Mouse (Mus musculus): ENCODE measurements at regions not wholly inside any gene's neighbourhood (a gene's known extent, or its start where the extent isn't known, plus 50 kb on each side); places are given as distances from the start of the nearest gene placed in this dataset.

DNA sequence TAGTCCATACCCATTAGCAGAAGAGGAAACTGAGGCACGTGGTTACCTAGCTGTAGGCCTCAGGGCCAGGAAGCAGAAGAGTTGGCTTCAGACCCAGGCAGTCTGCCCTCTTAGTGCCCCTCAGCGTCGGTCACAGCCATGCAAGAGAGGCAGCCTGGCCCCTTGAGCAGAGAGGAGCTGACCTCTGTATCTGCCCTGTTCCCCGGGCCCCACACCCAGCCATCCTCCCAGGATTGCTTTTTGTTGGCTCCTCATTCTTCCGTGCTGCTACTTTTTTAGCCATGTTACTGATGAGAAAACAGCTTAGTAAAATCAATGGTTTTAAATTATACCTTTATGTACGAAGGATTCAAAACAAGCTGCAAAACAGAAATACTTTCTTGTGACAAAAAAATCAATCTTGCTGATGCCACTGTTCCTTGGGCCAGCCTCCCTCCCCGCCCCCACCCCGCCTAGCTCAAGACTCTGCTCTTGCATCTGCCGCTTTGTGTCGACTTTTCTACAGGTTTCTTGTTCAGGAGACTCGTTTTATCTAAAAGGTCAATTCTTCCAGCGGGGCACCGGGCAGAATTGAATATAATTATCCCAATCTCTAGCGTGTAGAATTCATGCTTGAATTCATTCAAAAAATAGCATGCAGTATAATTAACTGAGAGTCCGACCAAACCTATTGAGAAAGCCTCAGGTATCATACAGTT is 70.8 kb downstream of the Sall1 start:
- H3K4me1 ChIP-seq (replicated peaks; ENCODE audit: control insufficient read depth, insufficient read depth, low read length), result 0 out of 2 replicates have a peak, but pooled peaks cover 2% of the 10 kb centered on the region
- no peaks in the 10 kb centered on the region for H3K27me3 ChIP-seq (replicated peaks; ENCODE audit: control insufficient read depth, insufficient read depth, low read length)
- H3K36me3 ChIP-seq (ENCODE audit: control insufficient read depth, insufficient read depth), result no peaks in the 10 kb centered on the region
- H3K9me3 ChIP-seq (ENCODE audit: control insufficient read depth, low read length), result no peaks in the 10 kb centered on the region
- no peak overlapping the region for H3K27ac ChIP-seq (ENCODE audit: low read length)
- 13% methylated on average over 15 of the region's 15 CpGs for WGBS
- H3K4me3 ChIP-seq (replicated peaks; ENCODE audit: low read length), result no peak overlapping the region
- H3K4me2 ChIP-seq (ENCODE audit: low read length), result no peak overlapping the region
- H3K9ac ChIP-seq (replicated peaks; ENCODE audit: low read depth, low read length), result no peak overlapping the region
- no peak for ATAC-seq

DNA sequence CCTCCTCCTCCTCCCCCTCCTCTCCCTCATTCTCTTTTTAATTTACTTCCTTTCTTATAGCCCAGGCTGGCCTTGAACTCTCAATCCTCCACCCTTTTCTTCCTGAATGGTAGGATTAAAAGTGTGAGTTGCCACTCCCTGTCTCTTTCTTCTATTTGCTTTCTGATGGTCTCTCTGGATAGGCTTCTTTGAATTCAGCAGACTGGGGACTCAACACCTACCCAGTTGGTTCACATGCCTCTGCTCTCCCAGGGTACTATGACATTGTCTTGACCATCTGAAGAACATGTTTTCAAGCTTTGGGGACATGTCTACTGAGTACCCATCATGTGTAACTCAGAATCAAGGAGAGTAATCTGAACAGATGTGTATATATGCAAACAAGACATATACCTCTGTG is 85.1 kb downstream of the Sall1 start:
- no peak overlapping the region for H3K4me3 ChIP-seq (replicated peaks; ENCODE audit: low read length)
- no peaks in the 10 kb centered on the region for H3K4me1 ChIP-seq (replicated peaks; ENCODE audit: control insufficient read depth, insufficient read depth, low read length)
- peaks cover 9% of the 10 kb centered on the region; the same call in 1 of the 2 replicates for H3K9me3 ChIP-seq (ENCODE audit: control insufficient read depth, low read length)
- H3K36me3 ChIP-seq (ENCODE audit: control insufficient read depth, insufficient read depth), result no peaks in the 10 kb centered on the region
- H3K9ac ChIP-seq (replicated peaks; ENCODE audit: low read depth, low read length), result no peak overlapping the region
- H3K27me3 ChIP-seq (replicated peaks; ENCODE audit: control insufficient read depth, insufficient read depth, low read length), result no peaks in the 10 kb centered on the region
- no peak overlapping the region for H3K27ac ChIP-seq (ENCODE audit: low read length)
- ATAC-seq, result no peak
- H3K4me2 ChIP-seq (ENCODE audit: low read length), result no peak overlapping the region

DNA sequence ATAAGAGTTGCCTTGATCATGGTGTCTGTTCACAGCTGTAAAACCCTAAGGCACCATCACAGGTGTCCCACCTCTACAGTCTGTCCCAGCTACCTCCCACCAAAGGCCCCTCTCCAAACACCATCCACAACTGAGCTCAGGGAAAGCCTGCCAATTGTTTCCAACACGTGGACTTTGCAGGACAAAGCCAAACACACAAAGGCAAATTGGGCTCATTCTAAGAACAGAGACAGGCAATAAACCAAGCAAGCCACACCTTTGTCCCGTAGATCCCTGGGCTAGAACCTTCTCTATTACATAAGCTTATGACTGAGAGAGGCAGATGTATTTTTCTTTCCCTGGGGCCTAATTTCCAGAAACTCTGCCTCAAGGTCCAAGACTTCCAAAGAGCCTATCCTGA is 90.8 kb downstream of the Sall1 start:
- no peak overlapping the region for H3K27ac ChIP-seq (ENCODE audit: low read length)
- no peak overlapping the region for H3K4me2 ChIP-seq (ENCODE audit: low read length)
- H3K4me3 ChIP-seq (replicated peaks; ENCODE audit: low read length), result no peak overlapping the region
- H3K4me1 ChIP-seq (replicated peaks; ENCODE audit: control insufficient read depth, insufficient read depth, low read length), result no peaks in the 10 kb centered on the region
- H3K27me3 ChIP-seq (replicated peaks; ENCODE audit: control insufficient read depth, insufficient read depth, low read length), result no peaks in the 10 kb centered on the region
- H3K36me3 ChIP-seq (ENCODE audit: control insufficient read depth, insufficient read depth), result no peaks in the 10 kb centered on the region
- H3K9me3 ChIP-seq (ENCODE audit: control insufficient read depth, low read length), result peaks cover 9% of the 10 kb centered on the region; the same call in 1 of the 2 replicates
- H3K9ac ChIP-seq (replicated peaks; ENCODE audit: low read depth, low read length), result no peak overlapping the region
- 64% methylated on average over 2 of the region's 2 CpGs for WGBS
- ATAC-seq, result no peak

DNA sequence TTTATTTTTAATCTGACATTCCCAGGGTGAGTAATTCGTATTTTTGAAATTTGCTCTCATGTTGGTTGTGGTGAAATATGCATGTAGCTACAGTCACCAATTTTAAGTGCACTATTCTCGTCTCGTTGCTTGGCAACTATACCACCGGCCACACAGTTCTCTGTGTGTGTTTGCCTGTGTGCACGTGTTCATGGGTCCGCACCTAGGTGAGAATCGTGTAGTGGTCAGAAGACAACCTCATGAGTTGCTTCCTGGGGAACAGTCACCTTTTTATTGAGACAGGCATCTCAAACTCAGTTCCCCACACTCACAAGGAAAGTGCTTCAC is 92.2 kb downstream of the Sall1 start:
- no peaks in the 10 kb centered on the region for H3K36me3 ChIP-seq (ENCODE audit: control insufficient read depth, insufficient read depth)
- no peak overlapping the region for H3K4me2 ChIP-seq (ENCODE audit: low read length)
- ATAC-seq, result no peak
- H3K9me3 ChIP-seq (ENCODE audit: control insufficient read depth, low read length), result peaks cover 2% of the 10 kb centered on the region; the same call in 1 of the 2 replicates
- H3K27ac ChIP-seq (ENCODE audit: low read length), result no peak overlapping the region
- H3K4me1 ChIP-seq (replicated peaks; ENCODE audit: control insufficient read depth, insufficient read depth, low read length), result no peaks in the 10 kb centered on the region
- no peak overlapping the region for H3K9ac ChIP-seq (replicated peaks; ENCODE audit: low read depth, low read length)
- H3K4me3 ChIP-seq (replicated peaks; ENCODE audit: low read length), result no peak overlapping the region
- H3K27me3 ChIP-seq (replicated peaks; ENCODE audit: control insufficient read depth, insufficient read depth, low read length), result no peaks in the 10 kb centered on the region
- WGBS, result 91% methylated on average over 7 of the region's 7 CpGs

DNA sequence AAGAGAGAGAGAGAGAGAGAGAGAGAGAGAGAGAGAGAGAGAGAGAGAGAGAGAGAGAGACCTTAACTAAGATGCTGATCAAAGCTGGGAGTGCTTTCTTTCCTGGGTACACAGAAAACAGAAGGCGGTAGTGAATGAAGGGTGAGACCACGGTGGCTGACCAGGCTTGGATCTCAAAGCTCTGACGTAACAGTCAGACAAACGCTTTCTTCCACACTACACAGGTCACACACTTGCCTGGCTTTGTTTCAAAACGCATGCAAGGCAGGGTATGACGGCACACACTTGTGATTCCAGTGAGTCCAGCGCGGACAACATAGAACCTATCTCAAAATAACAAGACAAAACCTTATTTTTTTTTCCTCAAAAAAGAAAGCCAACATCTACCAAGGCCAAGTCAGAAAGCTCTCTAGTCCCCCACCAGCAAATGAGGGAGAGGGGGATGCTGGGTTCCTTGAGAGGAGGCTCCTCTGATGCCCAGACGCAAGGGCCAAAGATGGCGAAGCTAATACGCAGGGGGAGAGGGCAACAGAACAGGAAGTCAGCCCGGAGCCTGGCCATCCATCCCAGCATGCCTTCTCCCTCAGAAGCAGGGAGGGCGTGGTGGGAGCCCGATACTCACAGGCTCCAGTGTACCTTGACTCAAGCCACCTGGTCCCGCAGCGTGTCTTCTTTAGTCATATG is 92.7 kb downstream of the Sall1 start:
- Histone ChIP-seq H3K9ac (replicated peaks; ENCODE audit: low read depth, low read length) (no peak overlapping the region), H3K9me3 (ENCODE audit: control insufficient read depth, low read length) (no peaks in the 10 kb centered on the region), H3K4me1 (replicated peaks; ENCODE audit: control insufficient read depth, insufficient read depth, low read length) (no peaks in the 10 kb centered on the region), H3K27ac (ENCODE audit: low read length) (no peak overlapping the region), H3K4me2 (ENCODE audit: low read length) (no peak overlapping the region), H3K36me3 (ENCODE audit: control insufficient read depth, insufficient read depth) (no peaks in the 10 kb centered on the region), H3K4me3 (replicated peaks; ENCODE audit: low read length) (no peak overlapping the region), H3K27me3 (replicated peaks; ENCODE audit: control insufficient read depth, insufficient read depth, low read length) (no peaks in the 10 kb centered on the region)
- ATAC-seq, result no peak
- 90% methylated on average over 16 of the region's 16 CpGs for WGBS

DNA sequence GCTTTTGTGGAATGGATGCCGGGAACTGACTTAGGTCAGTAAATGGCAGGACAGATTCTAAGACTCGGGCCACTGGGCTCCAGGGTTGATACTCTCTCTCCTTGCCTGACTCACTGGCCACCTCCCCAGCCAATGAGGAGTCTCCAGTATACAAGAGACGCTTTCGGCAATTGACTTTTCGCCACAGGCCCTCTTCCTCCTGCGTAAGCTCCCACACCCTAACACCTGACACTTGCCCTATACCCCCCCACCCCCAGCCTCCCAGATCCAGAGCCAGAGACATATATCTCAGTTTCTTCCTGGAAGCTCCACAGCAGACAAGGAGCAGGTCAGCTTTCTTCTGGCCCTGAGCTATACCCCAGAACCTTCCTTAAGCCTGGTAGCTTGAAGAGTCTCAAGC is 94.0 kb downstream of the Sall1 start:
- no peaks in the 10 kb centered on the region for H3K9me3 ChIP-seq (ENCODE audit: control insufficient read depth, low read length)
- H3K36me3 ChIP-seq (ENCODE audit: control insufficient read depth, insufficient read depth), result no peaks in the 10 kb centered on the region
- H3K27me3 ChIP-seq (replicated peaks; ENCODE audit: control insufficient read depth, insufficient read depth, low read length), result no peaks in the 10 kb centered on the region
- H3K27ac ChIP-seq (ENCODE audit: low read length), result no peak overlapping the region
- no peak overlapping the region for H3K4me3 ChIP-seq (replicated peaks; ENCODE audit: low read length)
- no peak overlapping the region for H3K4me2 ChIP-seq (ENCODE audit: low read length)
- ATAC-seq, result no peak
- no peak overlapping the region for H3K9ac ChIP-seq (replicated peaks; ENCODE audit: low read depth, low read length)
- WGBS, result 92% methylated on average over 6 of the region's 6 CpGs
- H3K4me1 ChIP-seq (replicated peaks; ENCODE audit: control insufficient read depth, insufficient read depth, low read length), result no peaks in the 10 kb centered on the region

DNA sequence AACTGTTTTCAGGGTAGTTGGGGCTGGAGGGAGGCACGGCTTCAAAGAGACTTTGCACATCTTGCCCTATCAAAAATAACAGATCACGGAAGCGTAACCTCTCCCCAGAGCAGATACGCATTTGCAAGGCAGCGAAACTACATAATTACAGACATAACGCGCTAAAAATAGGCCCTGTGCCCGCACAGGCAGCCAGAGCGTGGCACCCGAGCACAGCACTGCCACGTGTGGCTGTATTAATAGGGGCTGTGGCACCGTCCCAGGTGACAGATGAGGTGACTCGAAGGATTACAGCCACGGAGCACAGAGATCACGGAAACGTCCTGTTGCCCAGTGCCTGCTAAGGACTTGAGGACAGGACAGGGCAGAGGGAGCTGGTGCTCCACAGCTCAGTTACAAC is 95.0 kb downstream of the Sall1 start:
- no peak overlapping the region for H3K9ac ChIP-seq (replicated peaks; ENCODE audit: low read depth, low read length)
- 73% methylated on average over 16 of the region's 16 CpGs for WGBS

DNA sequence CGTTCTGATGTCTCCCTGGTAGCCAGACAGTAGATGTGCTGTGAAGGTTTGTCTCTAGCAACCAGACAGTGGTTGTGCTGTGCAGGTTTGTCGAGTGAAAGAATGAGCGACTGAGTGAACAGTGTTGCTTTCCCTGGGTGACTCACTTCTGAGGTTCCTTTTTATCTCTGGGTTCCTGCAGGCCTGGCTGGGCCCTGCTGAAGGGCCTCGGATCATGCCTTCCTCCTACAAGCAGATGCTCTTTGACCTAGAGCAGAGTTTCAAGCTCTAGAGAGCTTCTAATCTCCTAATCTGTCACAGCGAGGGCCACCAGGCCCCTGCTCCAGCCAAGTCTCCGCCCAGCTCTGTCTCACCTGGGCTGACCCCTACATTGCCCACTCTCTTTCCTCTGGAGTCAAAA is 95.6 kb downstream of the Sall1 start:
- WGBS, result 84% methylated on average over 6 of the region's 6 CpGs
- Histone ChIP-seq H3K4me2 (ENCODE audit: low read length) (no peak overlapping the region), H3K9ac (replicated peaks; ENCODE audit: low read depth, low read length) (no peak overlapping the region), H3K36me3 (ENCODE audit: control insufficient read depth, insufficient read depth) (no peaks in the 10 kb centered on the region), H3K27ac (ENCODE audit: low read length) (no peak overlapping the region), H3K4me3 (replicated peaks; ENCODE audit: low read length) (no peak overlapping the region), H3K4me1 (replicated peaks; ENCODE audit: control insufficient read depth, insufficient read depth, low read length) (no peaks in the 10 kb centered on the region), H3K9me3 (ENCODE audit: control insufficient read depth, low read length) (no peaks in the 10 kb centered on the region), H3K27me3 (replicated peaks; ENCODE audit: control insufficient read depth, insufficient read depth, low read length) (no peaks in the 10 kb centered on the region)
- no peak for ATAC-seq

More for the DNA sequence above, 95.0 kb downstream of the Sall1 start:
- Histone ChIP-seq H3K27ac (ENCODE audit: low read length) (no peak overlapping the region), H3K4me2 (ENCODE audit: low read length) (no peak overlapping the region), H3K36me3 (ENCODE audit: control insufficient read depth, insufficient read depth) (no peaks in the 10 kb centered on the region), H3K4me3 (replicated peaks; ENCODE audit: low read length) (no peak overlapping the region), H3K9me3 (ENCODE audit: control insufficient read depth, low read length) (no peaks in the 10 kb centered on the region), H3K27me3 (replicated peaks; ENCODE audit: control insufficient read depth, insufficient read depth, low read length) (no peaks in the 10 kb centered on the region), H3K4me1 (replicated peaks; ENCODE audit: control insufficient read depth, insufficient read depth, low read length) (no peaks in the 10 kb centered on the region)
- ATAC-seq, result no peak

DNA sequence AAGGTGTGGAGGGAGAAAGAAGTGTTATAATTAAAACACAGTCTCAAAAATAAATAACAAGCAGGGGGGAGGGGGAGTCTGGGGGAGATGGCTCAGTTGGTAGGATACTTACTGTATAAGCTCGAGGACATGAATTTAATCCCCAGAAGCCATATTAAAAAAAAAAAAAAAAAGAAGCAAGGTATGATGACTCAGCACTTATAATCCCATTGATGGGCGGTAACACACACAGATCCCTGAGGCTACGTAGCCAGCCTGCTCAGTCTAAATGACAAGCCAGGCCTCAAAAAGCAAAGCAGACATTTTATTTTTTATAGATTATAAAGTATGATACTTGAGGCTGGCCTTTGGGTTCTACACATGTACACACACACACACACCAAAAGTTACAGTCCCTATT is 96.6 kb downstream of the Sall1 start:
- H3K4me1 ChIP-seq (replicated peaks; ENCODE audit: control insufficient read depth, insufficient read depth, low read length), result no peaks in the 10 kb centered on the region
- H3K4me3 ChIP-seq (replicated peaks; ENCODE audit: low read length), result no peak overlapping the region
- no peaks in the 10 kb centered on the region for H3K27me3 ChIP-seq (replicated peaks; ENCODE audit: control insufficient read depth, insufficient read depth, low read length)
- no peak overlapping the region for H3K9ac ChIP-seq (replicated peaks; ENCODE audit: low read depth, low read length)
- no peak for ATAC-seq
- H3K4me2 ChIP-seq (ENCODE audit: low read length), result no peak overlapping the region
- 60% methylated on average over 3 of the region's 3 CpGs for whole genome bisulfite sequencing
- no peak overlapping the region for H3K27ac ChIP-seq (ENCODE audit: low read length)
- no peaks in the 10 kb centered on the region for H3K36me3 ChIP-seq (ENCODE audit: control insufficient read depth, insufficient read depth)
- no peaks in the 10 kb centered on the region for H3K9me3 ChIP-seq (ENCODE audit: control insufficient read depth, low read length)
